Mouse (Mus musculus) embryonic fibroblast, embryonic 13.5 days (primary cell): ENCODE measurements around the gene Irf2bpl.

Experiments used
- CTCF ChIP-seq: IDR thresholded peaks from 2 replicates; pipeline ENCODE4 v1.5.1; 2011; ENCODE audit warnings: mild to moderate bottlenecking, control low read depth, low read length, moderate library complexity, borderline replicate concordance; ENCODE audit not compliant: insufficient read depth
- POLR2A ChIP-seq: IDR thresholded peaks from 2 replicates; pipeline ENCODE4 v1.6.1; 2011; ENCODE audit warnings: low read depth, mild to moderate bottlenecking, control low read depth, low read length, moderate library complexity

DNA sequence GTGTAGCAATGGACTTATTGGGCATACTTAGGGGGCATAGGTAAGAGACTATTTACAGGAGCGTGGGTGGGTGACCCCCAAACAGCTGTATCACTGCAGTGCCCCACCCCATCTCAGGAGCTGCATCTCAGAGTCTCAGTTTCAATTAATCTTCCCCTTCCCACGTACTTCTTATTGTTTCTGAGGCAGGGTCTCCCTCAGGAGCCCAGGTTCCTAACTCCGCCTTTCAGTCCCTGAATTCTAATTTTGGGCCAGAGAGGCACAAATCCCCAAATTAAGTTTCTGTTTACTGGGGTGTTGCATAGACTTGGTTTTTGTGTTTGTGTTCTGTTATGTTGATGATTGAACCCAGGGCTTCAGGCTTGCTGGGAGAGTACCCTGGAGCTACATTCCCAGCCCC is 13.8 kb upstream of the Irf2bpl start:
- TF ChIP-seq CTCF (no peak), POLR2A (no peak)
